Mouse (Mus musculus) heart, adult 2 months (tissue): ENCODE results near the gene Tmod2.

Experiments used
- CTCF ChIP-seq: fragments of 200-600 bp; IDR thresholded peaks from 2 replicates; pipeline ENCODE4 v1.8.1; 2022; ENCODE audit warnings: antibody characterized with exemption, mild to moderate bottlenecking, moderate library complexity
- POLR2A ChIP-seq: fragments of 200-500 bp; IDR thresholded peaks from 2 replicates; pipeline ENCODE4 v1.6.1; 2011; ENCODE audit warnings: mild to moderate bottlenecking, low read depth, low read length, control low read depth; ENCODE audit not compliant: insufficient read depth

GRCm38 (mm10) chr9:75601510-75601909 lies 9.6 kb downstream of the Tmod2 start:
- TF ChIP-seq POLR2A (no peak), CTCF (no peak)
